17 mouse cellular contexts compared by ENCODE assay signal in the genomic region with DNA sequence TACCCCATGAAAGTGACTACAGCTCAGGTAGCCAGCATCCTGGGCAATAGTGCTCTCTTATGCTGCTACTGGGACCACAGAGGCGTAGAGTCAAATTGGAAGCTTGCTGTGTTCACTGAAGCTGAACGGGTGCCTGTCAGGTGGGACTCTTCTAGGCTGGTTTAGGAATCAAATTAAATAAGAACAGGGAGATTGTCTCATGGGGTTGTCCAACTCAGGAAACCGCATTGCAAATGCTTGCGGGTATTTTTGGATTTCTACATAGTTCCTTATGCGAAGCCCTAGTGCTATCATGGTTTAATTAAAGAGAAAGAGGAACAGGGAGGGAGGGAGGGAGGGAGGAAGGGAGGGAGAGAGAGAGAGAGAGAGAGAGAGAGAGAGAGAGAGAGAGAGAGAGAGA.
"Had no signal": no experiment of that assay in that cellular context is flagged by ENCODE, and none has a peak within 500 bp of the region (broad histone marks: within the 10 kb centered on the region; RNA-seq: fewer than 3 reads in every experiment).

No protein-coding gene starts in this region.

- H3K4me2 ChIP-seq: lung, embryonic 15.5 days; midbrain, embryonic 11.5 days; midbrain, embryonic 13.5 days; midbrain, embryonic 15.5 days; neural tube, embryonic 12.5 days had no signal

- H3K9me3 ChIP-seq: lung, embryonic 15.5 days; megakaryocyte, embryonic 14.5 days; midbrain, embryonic 13.5 days; midbrain, embryonic 15.5 days; neural tube, embryonic 12.5 days had no signal

- H3K4me3 ChIP-seq: lung, embryonic 15.5 days; megakaryocyte, embryonic 14.5 days; midbrain, embryonic 13.5 days; midbrain, embryonic 15.5 days; neural tube, embryonic 12.5 days had no signal

- H3K36me3 ChIP-seq: lung, embryonic 15.5 days; midbrain, embryonic 13.5 days; midbrain, embryonic 15.5 days; neural tube, embryonic 12.5 days had no signal

- H3K4me1 ChIP-seq: lung, embryonic 15.5 days; megakaryocyte, embryonic 14.5 days; midbrain, embryonic 13.5 days; midbrain, embryonic 15.5 days; neural tube, embryonic 12.5 days had no signal

- H3K27ac ChIP-seq: lung, embryonic 15.5 days; macrophage; midbrain, embryonic 13.5 days; midbrain, embryonic 15.5 days; neural tube, embryonic 12.5 days had no signal

- DNase-seq: liver, postnatal 0 days; lung, adult 2 months; lung, postnatal 14 days; lung, postnatal 36 days; right cerebral cortex, postnatal 14 days; spleen, adult 18-20 months; thymus, adult 18-20 months; thymus, postnatal 14 days; thymus, postnatal 4 days had no signal

- ATAC-seq: liver, postnatal 0 days; lung, postnatal 0 days; midbrain, embryonic 13.5 days; midbrain, embryonic 15.5 days had no signal

- H3K9ac ChIP-seq: liver, postnatal 0 days; lung, embryonic 15.5 days; midbrain, embryonic 13.5 days; midbrain, embryonic 15.5 days; neural tube, embryonic 12.5 days had no signal
